Mouse (Mus musculus): ENCODE results near the gene Olfr1135.

The Olfr1135 gene

GRCm38 (mm10) chr2:87673564-87673963, at the start of gene Olfr1135:
Olfr1135 (minus strand) TSS chr2:87673664.
- in situ Hi-C loops (cut with MseI, MboI), result no loop called here

- in situ Hi-C loops (cut with MseI, MboI), result no loop called here
These were observed 39.6 kb upstream of the Olfr1135 start, which contains the start of gene Olfr1137 for GRCm38 (mm10) chr2:87713079-87713478. Olfr1137 (minus strand) TSS chr2:87713179.

- in situ Hi-C loops (cut with MseI, MboI), result no loop called here
These were observed 20.4 kb upstream of the Olfr1135 start, which contains the start of gene Olfr1136 for GRCm38 (mm10) chr2:87693847-87694246. Olfr1136 (minus strand) TSS chr2:87693947.

- in situ Hi-C loops (cut with MseI, MboI), result no loop called here
These were observed 15.1 kb downstream of the Olfr1135 start, which contains the start of gene Olfr1134 for GRCm38 (mm10) chr2:87658360-87658759. Olfr1134 (minus strand) TSS chr2:87658460.

GRCm38 (mm10) chr2:87647274-87647673, 26.2 kb downstream of the Olfr1135 start, which contains the start of gene Olfr1133:
Olfr1133 (minus strand) TSS chr2:87647374.
- in situ Hi-C loops (cut with MseI, MboI), result no loop called here

- in situ Hi-C loops (cut with MseI, MboI), result no loop called here
These were observed 31.0 kb downstream of the Olfr1135 start for GRCm38 (mm10) chr2:87642441-87642840.

- in situ Hi-C loops (cut with MseI, MboI), result no loop called here
These were observed 36.0 kb downstream of the Olfr1135 start, which contains the start of gene Olfr1132 for GRCm38 (mm10) chr2:87637435-87637834. Olfr1132 (minus strand) TSS chr2:87637535.

- in situ Hi-C loops (cut with MseI, MboI), result no loop called here
These were observed 46.7 kb downstream of the Olfr1135 start, which contains the start of gene Olfr1131 for GRCm38 (mm10) chr2:87626804-87627203. Olfr1131 (plus strand) TSS chr2:87627104.

Measured in mouse trophoblast stem cell (cell line).